Mouse (Mus musculus) c-Kit-positive CD71-positive TER-119-positive erythroid progenitor cells, embryonic 14.5 days (primary cell): ENCODE measurements around the gene Nt5c1b.
A peak's percentile ranks its signal among the peaks of the same experiment; 100 is the strongest.

ENCODE experiments used
- DNase-seq: peaks from one replicate; pipeline ENCODE4 v3.0.0-alpha.2; 2013; ENCODE audit warnings: low spot score

Nt5c1b gene

GRCm38 (mm10) chr12:10369673-10370072, at the start of gene Nt5c1b:
Gene Nt5c1b, plus strand, starts transcription at chr12:10369973.
- no peak for DNase-seq

- no peak for DNase-seq
These were observed 42.1 kb upstream of the Nt5c1b start for GRCm38 (mm10) chr12:10327651-10328050.

GRCm38 (mm10) chr12:10329460-10329859, 40.3 kb upstream of the Nt5c1b start:
- no peak for DNase-seq

- DNase-seq, result no peak
These were observed 29.2 kb upstream of the Nt5c1b start for GRCm38 (mm10) chr12:10340604-10341003.

GRCm38 (mm10) chr12:10350706-10351105, 19.1 kb upstream of the Nt5c1b start:
- DNase-seq, result no peak

GRCm38 (mm10) chr12:10357756-10358155, 12.0 kb upstream of the Nt5c1b start:
- no peak for DNase-seq

- DNase-seq, result peak; percentile 83
These were observed 21.1 kb downstream of the Nt5c1b start, which contains the start of gene Rdh14 for GRCm38 (mm10) chr12:10390671-10391441. Gene Rdh14, plus strand, starts transcription at chr12:10390772.

GRCm38 (mm10) chr12:10400788-10401187, 31.0 kb downstream of the Nt5c1b start:
- DNase-seq, result no peak

- no peak for DNase-seq
These were observed 32.8 kb downstream of the Nt5c1b start for GRCm38 (mm10) chr12:10402421-10403115.

- no peak for DNase-seq
These were observed 40.9 kb downstream of the Nt5c1b start for GRCm38 (mm10) chr12:10410511-10411179.

- DNase-seq, result no peak
These were observed 41.7 kb downstream of the Nt5c1b start for GRCm38 (mm10) chr12:10411453-10411852.

- DNase-seq, result no peak
These were observed 52.6 kb downstream of the Nt5c1b start for GRCm38 (mm10) chr12:10422347-10422746.

GRCm38 (mm10) chr12:10425982-10426863, 56.5 kb downstream of the Nt5c1b start:
- no peak for DNase-seq

- DNase-seq, result no peak
These were observed 61.2 kb downstream of the Nt5c1b start for GRCm38 (mm10) chr12:10430999-10431398.

- DNase-seq, result peak; percentile 31
These were observed 68.6 kb downstream of the Nt5c1b start for GRCm38 (mm10) chr12:10438054-10439001.
